ENCODE assay signal across 22 mouse cellular contexts in the genomic region with DNA sequence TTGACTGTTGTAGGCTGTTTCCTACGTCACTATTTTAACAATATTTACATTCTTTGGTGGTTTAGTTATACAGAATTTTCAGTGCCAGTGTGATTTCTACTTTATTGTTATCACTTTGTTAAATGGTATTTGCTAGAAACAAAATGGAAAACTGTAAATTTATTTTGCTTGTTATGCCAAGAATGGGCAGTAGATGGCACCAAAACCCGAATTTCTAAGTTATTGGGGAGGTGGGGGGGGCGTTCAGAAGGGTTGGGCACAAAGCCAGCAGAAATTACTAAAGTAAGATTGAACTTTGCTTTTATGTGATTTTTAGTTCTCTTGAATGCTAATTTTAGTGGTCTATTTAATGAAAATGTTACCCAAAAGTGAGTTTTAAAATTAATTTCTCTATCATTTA. TPM values are rescaled to one million over a fixed set of nuclear protein-coding genes. Genes with fewer than 3 reads are reported as not detected.
DNase-seq lines count a peak whose midpoint lies in the region; ATAC-seq and TF ChIP-seq lines count a peak whose summit lies in the region.
"Not testable (repeated sequence)": the region's sequence is repeated elsewhere in the genome, so short reads cannot be mapped to it uniquely, and the experiment has no call there.
"Had no signal": no experiment of that assay in that cellular context is flagged by ENCODE, and none has a peak within 500 bp of the region (broad histone marks: within the 10 kb centered on the region; RNA-seq: fewer than 3 reads in every experiment).

No protein-coding gene starts in this region.

- 15% methylated on average over 3 of the region's 3 CpGs for WGBS in forebrain, postnatal 0 days
- 9% methylated on average over 3 of the region's 3 CpGs for WGBS in lung, postnatal 0 days

- TF ChIP-seq CTCF in E14TG2a.4 (conservative IDR thresholded peaks at IDR 0.05; ENCODE audit: low read length): peak; percentile 22
- peak; percentile 48 for TF ChIP-seq CTCF in forebrain, postnatal 0 days (IDR thresholded peaks at IDR 0.05; ENCODE audit: low read depth)
- TF ChIP-seq CTCF in lung, postnatal 0 days (IDR thresholded peaks at IDR 0.05): peak; percentile 50

- DNase-seq in cerebellum, postnatal 10 days: peak; percentile 14 to 39
- peak; percentile 51 for DNase-seq in forebrain, postnatal 0 days
- DNase-seq in induced T-regulatory cell, adult 2 months (ENCODE audit: low read depth): peak; percentile 24
- DNase-seq in layer of hippocampus, adult 11-12 months (ENCODE audit: low spot score): peak; percentile 6
- DNase-seq in lung, postnatal 0 days (ENCODE audit: low spot score): not testable (repeated sequence)
- DNase-seq in retina, embryonic 14.5 days (ENCODE audit: low spot score): peak; percentile 60

- H3K9me3 ChIP-seq in E14TG2a.4 (ENCODE audit: low read length); forebrain, postnatal 0 days (ENCODE audit: low read length); lung, postnatal 0 days (ENCODE audit: low read length): not testable (repeated sequence)

- not testable (repeated sequence) for H3K4me1 ChIP-seq in E14TG2a.4 (replicated peaks; ENCODE audit: low read depth, low read length); forebrain, postnatal 0 days (ENCODE audit: insufficient read depth); lung, postnatal 0 days (ENCODE audit: insufficient read depth, low read depth, low read length)

- H3K4me3 ChIP-seq in E14TG2a.4 (replicated peaks; ENCODE audit: low read length); forebrain, postnatal 0 days (ENCODE audit: low read depth, low read length); lung, postnatal 0 days (ENCODE audit: low read depth, low read length): not testable (repeated sequence)

- not testable (repeated sequence) for ATAC-seq in forebrain, postnatal 0 days; lung, postnatal 0 days

- H3K4me2 ChIP-seq in forebrain, postnatal 0 days (ENCODE audit: low read depth); lung, postnatal 0 days (replicated peaks; ENCODE audit: low read depth, low read length): not testable (repeated sequence)

- not testable (repeated sequence) for TF ChIP-seq EP300 in lung, postnatal 0 days (IDR thresholded peaks at IDR 0.05)

- H3K27me3 ChIP-seq in E14TG2a.4 (ENCODE audit: insufficient read depth, low read length); forebrain, postnatal 0 days (ENCODE audit: insufficient read depth, low read length); lung, postnatal 0 days (replicated peaks; ENCODE audit: insufficient read depth, low read length): not testable (repeated sequence)

- not testable (repeated sequence) for H3K27ac ChIP-seq in forebrain, postnatal 0 days (ENCODE audit: low read depth, low read length); lung, postnatal 0 days (ENCODE audit: low read length)

- H3K36me3 ChIP-seq in E14TG2a.4 (ENCODE audit: insufficient read depth, low read length); forebrain, postnatal 0 days (ENCODE audit: insufficient read depth); lung, postnatal 0 days (ENCODE audit: insufficient read depth, low read length): not testable (repeated sequence)

- not testable (repeated sequence) for H3K9ac ChIP-seq in forebrain, postnatal 0 days; lung, postnatal 0 days (replicated peaks; ENCODE audit: low read depth)

RNA-seq across cellular contexts. Expression of gene Gm21190, which starts 20.6 kb away (rescaled TPM):
- not detected in 2 replicates for total RNA-seq in forebrain, postnatal 0 days (2014; rRNA removed)
- polyA plus RNA-seq in forebrain, postnatal 0 days (2015; fragmentation: Nextera tagmentation; extraction: Ambion mirVana): not detected in 2 replicates
- not detected in 2 replicates for polyA plus RNA-seq in lung, postnatal 0 days (2015; fragmentation: Nextera tagmentation; extraction: Ambion mirVana)
- total RNA-seq: adrenal gland, adult 2 months; gastrocnemius, postnatal 4 days; heart, postnatal 25 days; layer of hippocampus, adult 8-10 months; left cerebral cortex, adult 18-20 months had no signal
- polyA plus RNA-seq: adrenal gland, adult 2 months; cerebellum, adult 2 months; forebrain, embryonic 12.5 days; heart, embryonic 11.5 days; hindbrain, embryonic 16.5 days; limb, embryonic 10.5 days; liver, embryonic 13.5 days; midbrain, embryonic 12.5 days; myocyte; neural tube, embryonic 15.5 days; small intestine, adult 2 months had no signal

RNA-seq across cellular contexts. Expression of gene Gm21083, which starts 27.5 kb away (rescaled TPM):
- total RNA-seq in forebrain, postnatal 0 days (2014; rRNA removed): not detected in 2 replicates
- polyA plus RNA-seq in forebrain, postnatal 0 days (2015; fragmentation: Nextera tagmentation; extraction: Ambion mirVana): not detected in 2 replicates
- polyA plus RNA-seq in lung, postnatal 0 days (2015; fragmentation: Nextera tagmentation; extraction: Ambion mirVana): not detected in 2 replicates
- total RNA-seq: adrenal gland, adult 2 months; gastrocnemius, postnatal 4 days; heart, postnatal 25 days; layer of hippocampus, adult 8-10 months; left cerebral cortex, adult 18-20 months had no signal
- polyA plus RNA-seq: adrenal gland, adult 2 months; cerebellum, adult 2 months; forebrain, embryonic 12.5 days; hindbrain, embryonic 16.5 days; limb, embryonic 10.5 days; liver, embryonic 13.5 days; midbrain, embryonic 12.5 days; myocyte; neural tube, embryonic 15.5 days; small intestine, adult 2 months had no signal
